Mouse (Mus musculus): ENCODE measurements at regions not wholly inside any gene's neighbourhood (a gene's known extent, or its start where the extent isn't known, plus 50 kb on each side); places are given as distances from the start of the nearest gene placed in this dataset.

DNA sequence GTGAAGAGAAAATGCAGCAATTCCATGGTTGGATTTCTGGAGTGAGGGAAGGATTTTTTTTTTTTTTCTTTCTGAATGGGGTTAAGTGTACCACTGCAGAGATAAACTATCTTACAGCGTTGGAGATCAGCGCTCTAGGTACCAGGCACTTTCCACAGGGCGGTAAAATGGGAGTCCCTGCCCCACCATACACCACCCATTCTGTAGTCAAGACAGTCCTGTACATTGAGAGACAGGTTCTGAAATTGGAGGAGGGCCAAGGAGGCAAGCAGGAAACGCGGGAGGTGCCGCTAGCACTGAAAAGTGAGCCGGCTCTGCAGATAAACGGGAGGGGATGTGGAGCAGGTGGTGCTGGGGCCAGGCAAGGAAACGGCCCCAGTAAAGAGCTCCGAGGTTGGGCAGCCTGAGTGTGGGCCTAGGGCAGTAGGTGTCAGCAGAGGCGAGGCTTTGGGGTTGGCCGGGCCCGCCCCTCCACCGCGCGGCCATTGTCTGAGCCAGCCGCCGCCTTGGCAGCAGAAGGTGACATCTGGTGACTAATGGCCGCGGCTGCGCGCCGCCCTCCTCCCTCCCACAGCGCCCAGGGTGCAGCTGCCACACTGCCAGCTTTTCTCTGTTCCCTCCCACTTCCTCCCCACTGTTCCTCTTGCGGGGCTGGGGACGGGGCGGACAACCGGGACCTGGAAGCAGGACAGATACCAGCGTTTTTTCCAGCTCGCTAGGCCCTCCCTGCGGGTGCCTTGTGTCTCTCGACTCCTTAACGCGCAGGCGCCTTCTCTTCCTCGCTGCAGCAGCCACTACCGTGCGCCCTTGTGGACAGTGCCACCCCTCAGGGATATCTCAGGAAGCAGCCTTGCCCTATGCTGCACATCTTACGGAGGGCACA, 292.1 kb downstream of the Rps24 start:
- Histone ChIP-seq H3K27me3 (replicated peaks; ENCODE audit: control insufficient read depth, insufficient read depth, low read length) (no peaks in the 10 kb centered on the region), H3K4me1 (replicated peaks; ENCODE audit: control insufficient read depth, insufficient read depth, low read length) (no peaks in the 10 kb centered on the region), H3K4me3 (ENCODE audit: low read depth, low read length) (peak overlapping the region; percentile 42), H3K36me3 (ENCODE audit: control insufficient read depth, insufficient read depth, low read length) (no peaks in the 10 kb centered on the region), H3K4me2 (peak overlapping the region; percentile 65), H3K27ac (ENCODE audit: low read depth, low read length) (peak overlapping the region; percentile 77), H3K9me3 (ENCODE audit: control insufficient read depth, low read length) (no peaks in the 10 kb centered on the region), H3K9ac (ENCODE audit: low read depth, low read length) (peak overlapping the region; percentile 53)
- peak; percentile 81 for DNase-seq (ENCODE audit: low spot score)
- 2% methylated on average over 39 of the region's 39 CpGs for WGBS
- peak; percentile 88 for ATAC-seq (replicated peaks; ENCODE audit: low FRiP score)

DNA sequence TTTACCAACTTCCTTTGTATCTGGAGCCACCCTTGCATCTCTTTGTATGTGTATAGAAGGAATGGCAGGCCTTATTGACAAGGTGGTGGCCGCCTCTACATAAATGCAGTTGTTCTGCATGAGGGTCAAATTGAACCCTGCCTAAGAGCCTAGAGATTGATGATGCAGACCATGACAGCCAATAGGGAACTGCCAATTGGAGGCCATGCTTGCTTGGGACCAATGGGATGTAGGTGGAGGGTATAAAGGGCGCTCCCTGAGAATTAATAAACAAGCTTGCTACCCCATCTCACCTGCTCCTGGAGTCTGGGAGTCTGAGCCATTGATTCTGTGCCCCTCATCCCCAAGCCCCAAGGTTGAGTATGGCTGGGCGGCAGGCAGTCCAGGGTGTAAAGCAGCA, 294.7 kb downstream of the Rps24 start:
- DNase-seq (ENCODE audit: low spot score) (no peak), ATAC-seq (replicated peaks; ENCODE audit: low FRiP score) (no peak)
- H3K4me3 ChIP-seq (ENCODE audit: low read depth, low read length) = no peak overlapping the region
- H3K9me3 ChIP-seq (ENCODE audit: control insufficient read depth, low read length) = no peaks in the 10 kb centered on the region
- H3K4me2 ChIP-seq = no peak overlapping the region
- H3K9ac ChIP-seq (ENCODE audit: low read depth, low read length) = no peak overlapping the region
- WGBS = 77% methylated on average over 3 of the region's 3 CpGs
- H3K4me1 ChIP-seq (replicated peaks; ENCODE audit: control insufficient read depth, insufficient read depth, low read length) = no peaks in the 10 kb centered on the region
- no peaks in the 10 kb centered on the region for H3K27me3 ChIP-seq (replicated peaks; ENCODE audit: control insufficient read depth, insufficient read depth, low read length)
- H3K36me3 ChIP-seq (ENCODE audit: control insufficient read depth, insufficient read depth, low read length) = no peaks in the 10 kb centered on the region
- no peak overlapping the region for H3K27ac ChIP-seq (ENCODE audit: low read depth, low read length)

GRCm38 (mm10) chr14:24783889-24784288, 297.0 kb downstream of the Rps24 start:
- DNase-seq (ENCODE audit: low spot score) (no peak), ATAC-seq (replicated peaks; ENCODE audit: low FRiP score) (no peak)
- Histone ChIP-seq H3K4me3 (ENCODE audit: low read depth, low read length) (no peak overlapping the region), H3K4me1 (replicated peaks; ENCODE audit: control insufficient read depth, insufficient read depth, low read length) (no peaks in the 10 kb centered on the region), H3K36me3 (ENCODE audit: control insufficient read depth, insufficient read depth, low read length) (no peaks in the 10 kb centered on the region), H3K4me2 (no peak overlapping the region), H3K9me3 (ENCODE audit: control insufficient read depth, low read length) (no peaks in the 10 kb centered on the region), H3K27me3 (replicated peaks; ENCODE audit: control insufficient read depth, insufficient read depth, low read length) (no peaks in the 10 kb centered on the region), H3K27ac (ENCODE audit: low read depth, low read length) (no peak overlapping the region), H3K9ac (ENCODE audit: low read depth, low read length) (no peak overlapping the region)
- 72% methylated on average over 6 of the region's 6 CpGs for WGBS

DNA sequence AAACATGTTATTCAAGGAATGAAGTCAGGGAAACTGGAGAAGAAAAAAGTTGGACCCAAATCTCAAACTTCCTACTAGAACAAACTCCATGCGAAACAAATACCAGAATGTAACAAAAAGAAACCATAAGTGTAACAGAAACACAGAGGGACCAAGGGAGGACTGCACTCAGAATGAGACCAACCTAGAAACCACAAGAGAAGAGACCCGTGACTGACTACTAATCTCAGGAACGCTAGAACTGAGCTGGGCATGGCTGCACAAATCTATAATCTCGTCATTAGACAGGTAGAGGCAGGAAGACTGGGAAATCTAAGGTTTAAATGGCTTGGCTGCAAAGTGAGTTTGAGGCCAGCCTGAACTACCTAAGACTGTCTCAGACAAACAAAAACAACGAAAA, 298.5 kb downstream of the Rps24 start:
- H3K27ac ChIP-seq (ENCODE audit: low read depth, low read length) = no peak overlapping the region
- WGBS = 84% methylated on average over 5 of the region's 5 CpGs
- no peak for ATAC-seq (replicated peaks; ENCODE audit: low FRiP score)

GRCm38 (mm10) chr14:24793375-24794285, 306.7 kb downstream of the Rps24 start:
- H3K27ac ChIP-seq (ENCODE audit: low read depth, low read length) = no peak overlapping the region
- no peak for DNase-seq (ENCODE audit: low spot score)
- no peaks in the 10 kb centered on the region; the same call in 1 of the 2 replicates for H3K4me1 ChIP-seq (replicated peaks; ENCODE audit: control insufficient read depth, insufficient read depth, low read length)
- 59% methylated on average over 10 of the region's 10 CpGs for WGBS
- no peaks in the 10 kb centered on the region for H3K27me3 ChIP-seq (replicated peaks; ENCODE audit: control insufficient read depth, insufficient read depth, low read length)
- H3K9ac ChIP-seq (ENCODE audit: low read depth, low read length) = no peak overlapping the region
- H3K36me3 ChIP-seq (ENCODE audit: control insufficient read depth, insufficient read depth, low read length) = no peaks in the 10 kb centered on the region
- H3K9me3 ChIP-seq (ENCODE audit: control insufficient read depth, low read length) = no peaks in the 10 kb centered on the region
- no peak for ATAC-seq (replicated peaks; ENCODE audit: low FRiP score)
- H3K4me3 ChIP-seq (ENCODE audit: low read depth, low read length) = no peak overlapping the region
- no peak overlapping the region for H3K4me2 ChIP-seq

More for the DNA sequence above, 298.5 kb downstream of the Rps24 start:
- no peaks in the 10 kb centered on the region for H3K27me3 ChIP-seq (replicated peaks; ENCODE audit: control insufficient read depth, insufficient read depth, low read length)
- H3K4me1 ChIP-seq (replicated peaks; ENCODE audit: control insufficient read depth, insufficient read depth, low read length) = no peaks in the 10 kb centered on the region
- no peak overlapping the region for H3K4me3 ChIP-seq (ENCODE audit: low read depth, low read length)
- H3K9me3 ChIP-seq (ENCODE audit: control insufficient read depth, low read length) = no peaks in the 10 kb centered on the region
- no peak overlapping the region for H3K9ac ChIP-seq (ENCODE audit: low read depth, low read length)
- DNase-seq (ENCODE audit: low spot score) = no peak
- H3K4me2 ChIP-seq = no peak overlapping the region
- no peaks in the 10 kb centered on the region for H3K36me3 ChIP-seq (ENCODE audit: control insufficient read depth, insufficient read depth, low read length)

DNA sequence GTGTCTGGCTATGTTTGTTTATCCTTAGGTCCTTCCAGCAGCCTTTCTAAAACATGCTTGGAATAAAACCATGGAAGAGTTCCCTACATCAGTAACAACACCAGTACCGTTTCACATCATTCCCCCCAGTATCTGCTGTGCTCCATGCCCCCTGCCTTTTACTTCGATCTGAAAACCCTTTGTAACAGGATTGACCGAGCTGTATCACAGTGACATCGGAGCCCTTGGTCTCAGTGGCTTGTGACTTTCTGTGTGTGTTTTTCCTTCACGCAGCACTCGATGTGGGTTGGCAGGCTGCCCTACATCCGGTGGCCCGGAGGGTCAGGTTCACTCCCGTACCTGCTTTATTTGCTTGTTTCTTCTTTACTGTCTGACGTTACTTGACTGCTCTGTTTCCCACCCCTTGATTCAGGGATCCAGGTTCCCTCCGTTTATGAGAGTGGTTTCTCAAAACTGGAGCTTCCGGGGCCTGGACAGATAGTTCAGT, 307.5 kb downstream of the Rps24 start:
- H3K27me3 ChIP-seq (replicated peaks; ENCODE audit: control insufficient read depth, insufficient read depth, low read length) = no peaks in the 10 kb centered on the region
- no peak overlapping the region for H3K4me2 ChIP-seq
- no peak overlapping the region for H3K27ac ChIP-seq (ENCODE audit: low read depth, low read length)
- DNase-seq (ENCODE audit: low spot score) (no peak), ATAC-seq (replicated peaks; ENCODE audit: low FRiP score) (no peak)
- WGBS = 79% methylated on average over 12 of the region's 12 CpGs
- no peaks in the 10 kb centered on the region; the same call in 1 of the 2 replicates for H3K4me1 ChIP-seq (replicated peaks; ENCODE audit: control insufficient read depth, insufficient read depth, low read length)
- no peaks in the 10 kb centered on the region for H3K9me3 ChIP-seq (ENCODE audit: control insufficient read depth, low read length)
- H3K9ac ChIP-seq (ENCODE audit: low read depth, low read length) = no peak overlapping the region
- no peak overlapping the region for H3K4me3 ChIP-seq (ENCODE audit: low read depth, low read length)
- no peaks in the 10 kb centered on the region for H3K36me3 ChIP-seq (ENCODE audit: control insufficient read depth, insufficient read depth, low read length)

GRCm38 (mm10) chr14:24797494-24797893, 310.6 kb downstream of the Rps24 start:
- Histone ChIP-seq H3K9me3 (ENCODE audit: control insufficient read depth, low read length) (no peaks in the 10 kb centered on the region), H3K9ac (ENCODE audit: low read depth, low read length) (no peak overlapping the region), H3K27ac (ENCODE audit: low read depth, low read length) (no peak overlapping the region), H3K27me3 (replicated peaks; ENCODE audit: control insufficient read depth, insufficient read depth, low read length) (no peaks in the 10 kb centered on the region), H3K4me2 (no peak overlapping the region), H3K4me3 (ENCODE audit: low read depth, low read length) (no peak overlapping the region), H3K36me3 (ENCODE audit: control insufficient read depth, insufficient read depth, low read length) (no peaks in the 10 kb centered on the region), H3K4me1 (replicated peaks; ENCODE audit: control insufficient read depth, insufficient read depth, low read length) (no peaks in the 10 kb centered on the region; the same call in 1 of the 2 replicates)
- DNase-seq (ENCODE audit: low spot score) (no peak), ATAC-seq (replicated peaks; ENCODE audit: low FRiP score) (no peak)

DNA sequence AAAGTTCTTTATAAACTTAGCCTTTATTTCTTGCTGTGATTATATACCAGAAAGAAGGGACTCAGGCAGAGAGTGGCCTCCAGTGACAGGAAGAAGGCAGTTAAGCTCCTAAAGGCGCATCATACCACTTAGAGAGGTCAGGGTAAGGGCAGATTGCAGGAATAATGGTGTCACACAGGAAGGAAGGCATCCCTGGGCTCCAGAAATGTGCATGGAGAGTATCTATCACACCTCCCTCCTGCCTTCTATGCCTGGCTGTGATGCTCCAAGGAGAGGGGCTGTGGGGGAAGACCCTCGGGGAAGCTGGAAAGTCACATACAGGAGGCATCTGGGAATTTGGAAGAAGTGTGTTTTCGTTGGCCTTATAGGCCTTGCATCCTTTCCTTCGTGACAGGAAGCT, 311.1 kb downstream of the Rps24 start:
- Histone ChIP-seq H3K4me2 (no peak overlapping the region), H3K27ac (ENCODE audit: low read depth, low read length) (no peak overlapping the region), H3K9ac (ENCODE audit: low read depth, low read length) (no peak overlapping the region), H3K9me3 (ENCODE audit: control insufficient read depth, low read length) (no peaks in the 10 kb centered on the region), H3K4me3 (ENCODE audit: low read depth, low read length) (no peak overlapping the region), H3K4me1 (replicated peaks; ENCODE audit: control insufficient read depth, insufficient read depth, low read length) (no peaks in the 10 kb centered on the region; the same call in 1 of the 2 replicates), H3K36me3 (ENCODE audit: control insufficient read depth, insufficient read depth, low read length) (no peaks in the 10 kb centered on the region), H3K27me3 (replicated peaks; ENCODE audit: control insufficient read depth, insufficient read depth, low read length) (no peaks in the 10 kb centered on the region)
- 58% methylated on average over 4 of the region's 4 CpGs for WGBS
- no peak for DNase-seq (ENCODE audit: low spot score)
- ATAC-seq (replicated peaks; ENCODE audit: low FRiP score) = no peak

Measured in liver, embryonic 11.5 days (tissue).